Mouse (Mus musculus) embryonic facial prominence, embryonic 14.5 days (tissue): ENCODE measurements around the gene D630003M21Rik. TPM values are rescaled to one million over a fixed set of nuclear protein-coding genes. Genes with fewer than 3 reads are reported as not detected.

Experiments used
- ATAC-seq: fragments of 200-750 bp; cut with Nextera tagmentation; 2 replicates; pipeline ENCODE4 v1.8.0; 2017; ENCODE audit warnings: low read depth, moderate number of reproducible peaks, moderate TSS enrichment
- DNase-seq: peaks from one replicate; pipeline ENCODE4 v3.0.0-alpha.2; 2015; ENCODE audit warnings: low spot score
- H3K27ac ChIP-seq: fragments of 300-500 bp; sonication (generic); replicated peaks from 2 replicates; pipeline ENCODE4 v1.5.1; 2014; ENCODE audit warnings: low read depth, mild to moderate bottlenecking, low read length, moderate library complexity
- H3K27me3 ChIP-seq: fragments of 300-500 bp; sonication (generic); replicated peaks from 2 replicates; pipeline ENCODE4 v1.6.1; 2014; ENCODE audit warnings: low read length; ENCODE audit not compliant: control insufficient read depth, insufficient read depth
- H3K36me3 ChIP-seq: fragments of 300-500 bp; sonication (generic); 2 replicates; pipeline ENCODE4 v1.6.1; 2014; ENCODE audit warnings: low read length, mixed read lengths; ENCODE audit not compliant: control insufficient read depth, insufficient read depth
- H3K4me1 ChIP-seq: fragments of 300-500 bp; sonication (generic); 2 replicates; pipeline ENCODE4 v1.6.1; 2014; ENCODE audit warnings: antibody characterized with exemption, low read length; ENCODE audit not compliant: control insufficient read depth, insufficient read depth
- H3K4me2 ChIP-seq: fragments of 300-500 bp; sonication (generic); 2 replicates; pipeline ENCODE4 v1.6.1; 2014; ENCODE audit warnings: low read depth, mild to moderate bottlenecking, low read length, moderate library complexity, mixed read lengths
- H3K4me3 ChIP-seq: fragments of 300-500 bp; sonication (generic); 2 replicates; pipeline ENCODE4 v1.5.1; 2014; ENCODE audit warnings: low read depth, mild to moderate bottlenecking, low read length
- H3K9ac ChIP-seq: fragments of 300-500 bp; sonication (generic); 2 replicates; pipeline ENCODE4 v1.6.1; 2014; ENCODE audit warnings: low read depth, mild to moderate bottlenecking, low read length, moderate library complexity, mixed read lengths
- H3K9me3 ChIP-seq: fragments of 300-500 bp; sonication (generic); 2 replicates; pipeline ENCODE4 v1.6.1; 2016; ENCODE audit warnings: low read length; ENCODE audit not compliant: control insufficient read depth
- WGBS: fragments of 180-500 bp; shearing (Covaris S2); extraction: QIAGEN DNeasy Blood & Tissue Kit; methylation state at CpG from one replicate; pipeline ENCODE4 v1.1.7; 2014; 5-methylcytosine and 5-hydroxymethylcytosine counted together
- polyA plus RNA-seq: library from polyadenylated mRNA; unstranded; fragments of >200 nt; fragmentation: Nextera tagmentation; extraction: Ambion mirVana; gene quantifications from 2 replicates; pipeline ENCODE4 v1.2.1, GENCODE M21; 2014

D630003M21Rik gene
- polyA plus RNA-seq, 1 experiment from 2014 or later: 5.4 TPM

- Histone ChIP-seq H3K9ac (no peak overlapping the region), H3K27me3 (no peaks in the 10 kb centered on the region), H3K27ac (no peak overlapping the region), H3K9me3 (no peaks in the 10 kb centered on the region), H3K4me1 (peaks cover 7% of the 10 kb centered on the region; the same call in 1 of the 2 replicates), H3K4me3 (no peak overlapping the region), H3K4me2 (no peak overlapping the region), H3K36me3 (no peaks in the 10 kb centered on the region)
- DNase-seq: no peak
- ATAC-seq: no peak
- WGBS: 77% methylated on average over 3 of the region's 3 CpGs
These were observed 53.6 kb downstream of the D630003M21Rik start for GRCm38 (mm10) chr2:158175433-158175832.

DNA sequence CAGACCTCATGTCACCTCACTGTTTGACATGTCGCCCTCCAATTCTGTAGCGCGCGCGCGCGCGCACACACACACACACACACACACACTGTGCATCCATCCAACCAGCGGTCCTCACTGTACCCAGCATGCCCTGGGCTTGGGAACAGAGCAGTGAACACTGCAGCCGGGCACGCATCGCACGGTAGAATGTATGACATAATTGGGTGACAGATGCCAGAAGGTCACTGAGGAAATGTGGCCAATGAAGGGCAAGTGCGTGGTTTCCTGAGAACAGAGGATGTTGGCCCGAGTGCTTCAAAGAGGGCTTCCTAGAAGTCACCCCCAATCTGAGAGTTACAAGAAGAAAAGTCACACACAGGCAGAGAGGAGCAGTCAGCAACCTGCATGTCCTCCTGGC lies 54.1 kb downstream of the D630003M21Rik start:
- no peak overlapping the region for H3K27ac ChIP-seq
- no peak overlapping the region for H3K9ac ChIP-seq
- no peaks in the 10 kb centered on the region for H3K27me3 ChIP-seq
- ATAC-seq (no peak), DNase-seq (no peak)
- no peak overlapping the region for H3K4me2 ChIP-seq
- no peaks in the 10 kb centered on the region for H3K36me3 ChIP-seq
- H3K4me1 ChIP-seq: peaks cover 7% of the 10 kb centered on the region; the same call in 1 of the 2 replicates
- no peaks in the 10 kb centered on the region for H3K9me3 ChIP-seq
- 84% methylated on average over 15 of the region's 15 CpGs for WGBS
- no peak overlapping the region for H3K4me3 ChIP-seq

DNA sequence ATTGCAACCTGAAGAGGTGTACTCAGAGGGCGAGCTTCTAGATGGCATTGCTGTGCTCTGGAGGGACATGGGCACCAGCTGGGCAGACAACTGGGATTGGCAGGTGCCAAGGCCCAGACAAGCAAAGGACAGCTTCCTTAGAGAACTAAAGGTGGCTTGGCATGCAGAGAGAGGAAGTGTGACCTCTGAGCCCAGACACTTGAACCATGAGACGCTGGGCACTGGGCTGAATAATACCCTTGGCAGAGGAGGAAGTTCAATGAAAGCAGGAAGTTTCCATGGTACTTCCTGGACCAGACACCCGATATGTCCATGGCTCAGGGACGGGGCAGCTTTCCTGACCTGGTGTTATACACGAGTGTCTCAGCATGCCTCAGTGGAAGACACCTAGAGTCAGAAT lies 54.6 kb downstream of the D630003M21Rik start:
- Histone ChIP-seq H3K27me3 (no peaks in the 10 kb centered on the region), H3K9me3 (no peaks in the 10 kb centered on the region), H3K4me1 (peaks cover 5% of the 10 kb centered on the region), H3K4me3 (no peak overlapping the region), H3K4me2 (no peak overlapping the region), H3K36me3 (no peaks in the 10 kb centered on the region), H3K9ac (no peak overlapping the region), H3K27ac (no peak overlapping the region)
- ATAC-seq (no peak), DNase-seq (no peak)
- WGBS: 84% methylated on average over 5 of the region's 5 CpGs

- 83% methylated on average over 2 of the region's 2 CpGs for WGBS
- ATAC-seq: no peak
- Histone ChIP-seq H3K4me3 (no peak overlapping the region), H3K36me3 (no peaks in the 10 kb centered on the region), H3K4me1 (peaks cover 14% of the 10 kb centered on the region), H3K9me3 (no peaks in the 10 kb centered on the region), H3K9ac (no peak overlapping the region), H3K27ac (no peak overlapping the region), H3K4me2 (no peak overlapping the region), H3K27me3 (no peaks in the 10 kb centered on the region)
- DNase-seq: no peak
These were observed 58.6 kb downstream of the D630003M21Rik start for GRCm38 (mm10) chr2:158170394-158170793.

GRCm38 (mm10) chr2:158169771-158170170 lies 59.3 kb downstream of the D630003M21Rik start:
- Histone ChIP-seq H3K9me3 (no peaks in the 10 kb centered on the region), H3K27ac (no peak overlapping the region), H3K4me3 (no peak overlapping the region), H3K4me2 (no peak overlapping the region), H3K9ac (no peak overlapping the region), H3K27me3 (no peaks in the 10 kb centered on the region), H3K4me1 (peaks cover 14% of the 10 kb centered on the region), H3K36me3 (no peaks in the 10 kb centered on the region)
- WGBS: 89% methylated on average over 7 of the region's 7 CpGs
- DNase-seq (no peak), ATAC-seq (no peak)

- 65% methylated on average over 6 of the region's 6 CpGs for WGBS
- Histone ChIP-seq H3K9me3 (no peaks in the 10 kb centered on the region), H3K27me3 (no peaks in the 10 kb centered on the region), H3K4me1 (peaks cover 14% of the 10 kb centered on the region), H3K27ac (no peak overlapping the region), H3K4me2 (no peak overlapping the region), H3K9ac (no peak overlapping the region), H3K4me3 (no peak overlapping the region), H3K36me3 (no peaks in the 10 kb centered on the region)
- no peak for DNase-seq
- ATAC-seq: no peak
These were observed 59.7 kb downstream of the D630003M21Rik start for GRCm38 (mm10) chr2:158169351-158169750.

GRCm38 (mm10) chr2:158168741-158169211 lies 60.2 kb downstream of the D630003M21Rik start:
- H3K27me3 ChIP-seq: no peaks in the 10 kb centered on the region
- DNase-seq: no peak
- peaks cover 14% of the 10 kb centered on the region for H3K4me1 ChIP-seq
- no peak overlapping the region for H3K27ac ChIP-seq
- no peaks in the 10 kb centered on the region for H3K36me3 ChIP-seq
- ATAC-seq: peak; percentile 37; the same call in 1 of the 2 replicates
- H3K4me3 ChIP-seq: no peak overlapping the region
- H3K9me3 ChIP-seq: no peaks in the 10 kb centered on the region
- no peak overlapping the region for H3K4me2 ChIP-seq
- 47% methylated on average over 8 of the region's 8 CpGs for WGBS
- no peak overlapping the region for H3K9ac ChIP-seq

- no peaks in the 10 kb centered on the region for H3K27me3 ChIP-seq
- DNase-seq (no peak), ATAC-seq (no peak)
- H3K4me3 ChIP-seq: no peak overlapping the region
- 56% methylated on average over 9 of the region's 9 CpGs for WGBS
- H3K27ac ChIP-seq: no peak overlapping the region
- no peaks in the 10 kb centered on the region for H3K36me3 ChIP-seq
- peaks cover 14% of the 10 kb centered on the region for H3K4me1 ChIP-seq
- H3K4me2 ChIP-seq: no peak overlapping the region
- no peak overlapping the region for H3K9ac ChIP-seq
- H3K9me3 ChIP-seq: no peaks in the 10 kb centered on the region
These were observed 61.4 kb downstream of the D630003M21Rik start for GRCm38 (mm10) chr2:158167496-158168205.

DNA sequence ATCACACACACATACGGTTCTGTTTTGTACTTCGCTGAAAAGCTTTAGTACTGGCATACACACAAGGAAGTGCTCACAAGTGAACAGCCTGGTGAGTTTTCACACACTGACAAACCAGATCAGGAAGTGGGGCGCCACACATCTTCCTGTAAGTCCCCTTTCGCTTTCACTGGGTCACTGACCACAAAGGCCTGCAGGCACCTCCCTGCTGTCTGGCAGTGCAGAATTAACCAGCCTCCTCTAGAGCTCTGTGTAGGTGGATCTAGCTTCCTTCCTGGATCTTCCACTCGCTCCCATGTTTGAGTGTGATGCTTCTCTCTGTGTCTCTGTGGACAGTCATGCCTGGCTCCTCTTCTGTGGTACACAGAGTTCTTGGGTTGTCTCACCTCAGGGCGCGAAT lies 62.4 kb downstream of the D630003M21Rik start:
- Histone ChIP-seq H3K27me3 (no peaks in the 10 kb centered on the region), H3K9ac (no peak overlapping the region), H3K27ac (no peak overlapping the region; the same call in 1 of the 2 replicates), H3K9me3 (no peaks in the 10 kb centered on the region), H3K4me2 (no peak overlapping the region), H3K36me3 (no peaks in the 10 kb centered on the region), H3K4me1 (peaks cover 14% of the 10 kb centered on the region), H3K4me3 (no peak overlapping the region)
- ATAC-seq (peak; percentile 22; the same call in 1 of the 2 replicates), DNase-seq (peak; percentile 52)
- WGBS: 70% methylated on average over 7 of the region's 7 CpGs
